Mouse (Mus musculus) testis, adult 2 months (tissue): ENCODE measurements around the gene Kcne2. TPM values are rescaled to one million over a fixed set of nuclear protein-coding genes. Genes with fewer than 3 reads are reported as not detected.
A peak's percentile ranks its signal among the peaks of the same experiment; 100 is the strongest.

Experiments used
- H3K27ac ChIP-seq: fragments of 200-500 bp; 2 replicates; pipeline ENCODE4 v1.5.1; 2012; ENCODE audit warnings: low read depth, low read length; ENCODE audit not compliant: control insufficient read depth, insufficient read depth
- H3K27me3 ChIP-seq: fragments of 200-500 bp; 2 replicates; pipeline ENCODE4 v1.6.1; 2012; ENCODE audit warnings: mild to moderate bottlenecking, low read length, moderate library complexity; ENCODE audit not compliant: control insufficient read depth, insufficient read depth
- H3K36me3 ChIP-seq: fragments of 200-500 bp; 2 replicates; pipeline ENCODE4 v1.6.1; 2012; ENCODE audit warnings: mild to moderate bottlenecking, low read length; ENCODE audit not compliant: control insufficient read depth, insufficient read depth
- H3K4me1 ChIP-seq: fragments of 200-500 bp; 2 replicates; pipeline ENCODE4 v1.6.1; 2012; ENCODE audit warnings: low read length; ENCODE audit not compliant: control insufficient read depth, insufficient read depth
- H3K4me3 ChIP-seq: fragments of 200-500 bp; 2 replicates; pipeline ENCODE4 v1.5.1; 2012; ENCODE audit warnings: low read depth, mild to moderate bottlenecking, low read length, moderate library complexity, mixed read lengths; ENCODE audit not compliant: control insufficient read depth
- CTCF ChIP-seq: fragments of 200-500 bp; IDR thresholded peaks from 2 replicates; pipeline ENCODE4 v1.5.1; 2012; ENCODE audit warnings: low read depth, mild to moderate bottlenecking, inconsistent platforms, low read length, moderate library complexity; ENCODE audit not compliant: control insufficient read depth, insufficient read depth, insufficient replicate concordance
- POLR2A ChIP-seq: fragments of 200-500 bp; IDR thresholded peaks from 2 replicates; pipeline ENCODE4 v1.6.1; 2012; ENCODE audit warnings: low read depth, mild to moderate bottlenecking, inconsistent platforms, low read length, moderate library complexity; ENCODE audit not compliant: control insufficient read depth
- polyA plus RNA-seq: library from polyadenylated mRNA; depleted of rRNA; stranded (reverse); fragments of >200 nt; gene quantifications from 2 replicates; pipeline ENCODE4 v1.2.3, GENCODE M21; 2012

Kcne2 gene
- polyA plus RNA-seq, 1 experiment, result 0.11 TPM

- no peak for TF ChIP-seq POLR2A
- no peak for TF ChIP-seq CTCF
- H3K27ac ChIP-seq, result no peak overlapping the region
- no peaks in the 10 kb centered on the region for H3K36me3 ChIP-seq
- no peaks in the 10 kb centered on the region for H3K27me3 ChIP-seq
- no peaks in the 10 kb centered on the region for H3K4me1 ChIP-seq
- H3K4me3 ChIP-seq, result peak overlapping the region; percentile 66
Measured at GRCm38 (mm10) chr16:92324309-92325061, 32.3 kb downstream of the Kcne2 start.

- TF ChIP-seq POLR2A (no peak), CTCF (no peak)
- Histone ChIP-seq H3K4me1 (no peaks in the 10 kb centered on the region), H3K27ac (no peak overlapping the region), H3K4me3 (peak overlapping the region; percentile 26; the same call in 1 of the 2 replicates), H3K27me3 (no peaks in the 10 kb centered on the region), H3K36me3 (no peaks in the 10 kb centered on the region)
Measured at GRCm38 (mm10) chr16:92325062-92325406, 32.8 kb downstream of the Kcne2 start.

- no peak for TF ChIP-seq POLR2A
- no peak for TF ChIP-seq CTCF
- no peaks in the 10 kb centered on the region for H3K27me3 ChIP-seq
- no peak overlapping the region for H3K4me3 ChIP-seq
- no peak overlapping the region for H3K27ac ChIP-seq
- no peaks in the 10 kb centered on the region for H3K36me3 ChIP-seq
- no peaks in the 10 kb centered on the region for H3K4me1 ChIP-seq
Measured at GRCm38 (mm10) chr16:92327911-92328310, 35.7 kb downstream of the Kcne2 start.

- H3K27ac ChIP-seq, result no peak overlapping the region; the same call in 1 of the 2 replicates
Measured at GRCm38 (mm10) chr16:92330966-92331365, 38.8 kb downstream of the Kcne2 start.

GRCm38 (mm10) chr16:92334600-92334999 is 42.4 kb downstream of the Kcne2 start:
- no peak overlapping the region for H3K4me3 ChIP-seq
- TF ChIP-seq POLR2A (no peak), CTCF (no peak)
- H3K27me3 ChIP-seq, result no peaks in the 10 kb centered on the region
- H3K27ac ChIP-seq, result no peak overlapping the region
- H3K36me3 ChIP-seq, result no peaks in the 10 kb centered on the region
- H3K4me1 ChIP-seq, result no peaks in the 10 kb centered on the region; the same call in 1 of the 2 replicates

More at GRCm38 (mm10) chr16:92330966-92331365, 38.8 kb downstream of the Kcne2 start:
- Histone ChIP-seq H3K4me3 (no peak overlapping the region), H3K27me3 (no peaks in the 10 kb centered on the region), H3K4me1 (no peaks in the 10 kb centered on the region), H3K36me3 (no peaks in the 10 kb centered on the region)
- TF ChIP-seq POLR2A (no peak), CTCF (no peak)

- H3K4me3 ChIP-seq, result no peak overlapping the region
- H3K27me3 ChIP-seq, result no peaks in the 10 kb centered on the region
- peaks cover 7% of the 10 kb centered on the region for H3K4me1 ChIP-seq
- TF ChIP-seq POLR2A (no peak), CTCF (peak; percentile 94; the same call in 1 of the 2 replicates)
- H3K36me3 ChIP-seq, result no peaks in the 10 kb centered on the region
- H3K27ac ChIP-seq, result no peak overlapping the region
Measured at GRCm38 (mm10) chr16:92336280-92336679, 44.1 kb downstream of the Kcne2 start.

- peak overlapping the region; percentile 70 for H3K4me3 ChIP-seq
- no peak overlapping the region for H3K27ac ChIP-seq
- TF ChIP-seq POLR2A (no peak), CTCF (peak; percentile 59; the same call in 1 of the 2 replicates)
- no peaks in the 10 kb centered on the region for H3K36me3 ChIP-seq
- H3K4me1 ChIP-seq, result peaks cover 9% of the 10 kb centered on the region
- H3K27me3 ChIP-seq, result no peaks in the 10 kb centered on the region
Measured at GRCm38 (mm10) chr16:92340612-92341511, 48.7 kb downstream of the Kcne2 start.
